Mouse (Mus musculus) monocyte, adult 2 months (primary cell): ENCODE results near the gene Atp11a.

Source experiments
- DNase-seq, 2 experiments: peaks; one replicate each; pipeline ENCODE4 v3.0.0; 2022; ENCODE audit warnings: low spot score in 2 of 2, low read depth in 1 of 2

The Atp11a gene

DNA sequence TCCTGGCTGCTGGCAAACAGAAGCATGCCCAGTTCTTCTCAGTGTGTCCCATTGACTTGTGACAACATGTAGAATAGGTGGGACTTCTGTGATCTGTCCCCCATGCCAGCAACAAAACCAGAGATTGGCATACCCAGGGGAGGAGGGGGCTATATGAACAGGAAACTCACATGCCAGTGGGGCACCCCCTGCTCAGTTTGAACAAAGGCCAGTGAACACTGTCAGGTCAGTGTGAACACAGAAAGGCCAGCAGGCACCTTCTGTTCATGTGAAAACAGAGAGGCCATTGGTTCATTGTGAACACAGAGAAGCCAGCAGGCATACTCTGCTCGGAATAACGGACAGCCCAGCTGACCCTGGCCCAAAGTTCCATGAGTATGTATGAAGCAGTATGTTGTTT, 52.7 kb downstream of the Atp11a start:
- DNase-seq, result no peak

DNA sequence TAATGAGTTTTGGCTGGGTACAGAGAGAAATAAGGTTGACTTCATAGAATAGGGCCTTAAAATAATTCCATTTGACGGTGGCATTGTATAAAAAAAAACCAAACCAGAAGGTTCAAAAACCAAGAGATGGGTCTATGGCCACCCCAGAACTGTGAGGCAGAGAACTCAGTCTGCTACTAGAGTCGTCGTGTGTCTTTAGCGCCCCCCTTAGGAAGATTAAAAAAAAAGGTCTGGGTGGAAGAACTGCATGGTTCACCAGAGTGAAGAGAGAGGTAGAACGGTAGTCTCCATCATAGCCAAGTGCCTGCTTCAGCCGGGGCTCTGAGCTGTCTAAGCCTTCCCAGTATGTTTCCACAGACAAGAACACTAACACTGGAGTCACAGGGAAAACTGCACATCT, 54.4 kb downstream of the Atp11a start:
- DNase-seq, result no peak

DNA sequence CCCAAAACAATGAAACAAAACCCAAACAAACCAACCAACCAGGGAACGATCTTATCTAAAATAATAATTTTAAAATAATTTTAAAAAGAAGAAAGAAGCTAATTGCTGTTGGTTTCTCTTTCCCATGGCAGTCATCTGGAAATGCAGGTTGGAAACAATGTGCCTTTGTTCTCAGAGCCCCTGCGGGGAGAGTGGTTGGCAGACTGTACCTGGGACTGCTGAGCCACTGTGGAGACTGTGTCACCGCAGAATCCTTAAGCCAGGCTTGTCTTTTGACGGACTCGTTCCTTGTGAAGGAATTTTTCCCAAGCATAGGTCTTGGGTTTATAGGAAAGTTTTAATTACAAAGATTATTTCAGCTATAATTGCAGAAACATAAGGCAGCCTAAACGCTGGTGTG, 59.6 kb downstream of the Atp11a start:
- DNase-seq, result no peak

DNA sequence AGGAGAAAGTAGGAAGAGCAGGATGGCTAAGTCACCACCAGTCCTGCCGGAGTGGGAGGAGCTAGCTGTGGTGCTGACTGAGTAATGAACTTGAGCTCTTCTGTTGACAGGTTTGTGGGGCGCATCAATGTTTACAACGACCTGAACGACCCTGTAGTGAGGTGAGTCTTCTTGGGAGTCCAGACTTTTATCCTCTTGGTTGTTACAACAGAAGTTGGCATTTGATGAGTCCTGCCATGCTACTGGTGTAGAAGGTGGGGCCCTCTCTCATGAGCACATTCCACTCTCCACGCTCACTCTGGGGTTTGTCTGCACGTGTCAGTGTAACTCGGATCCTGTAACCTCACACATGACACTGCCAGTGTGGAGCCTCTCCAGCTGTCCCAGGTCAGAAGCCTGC, 66.1 kb downstream of the Atp11a start:
- DNase-seq, result no peak

DNA sequence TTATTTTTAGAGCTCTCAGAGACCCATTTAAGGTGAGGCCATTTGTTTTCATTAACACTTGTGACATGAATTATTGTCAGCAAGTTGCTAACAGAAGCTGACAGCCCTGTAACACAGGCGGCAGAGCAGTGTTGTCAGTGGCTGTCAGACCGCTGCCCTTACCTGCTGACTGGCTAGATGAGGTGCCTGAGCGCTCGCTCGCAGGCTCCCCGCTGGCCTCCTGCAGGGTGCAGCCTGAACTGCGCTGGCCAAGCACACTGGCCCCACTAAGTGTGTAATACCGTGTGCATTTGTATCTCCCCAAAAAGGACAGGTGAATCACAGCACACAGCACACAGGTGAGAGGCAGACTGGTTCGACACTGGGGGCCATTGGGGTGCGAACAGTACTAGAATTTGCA, 67.7 kb downstream of the Atp11a start:
- DNase-seq, result no peak

DNA sequence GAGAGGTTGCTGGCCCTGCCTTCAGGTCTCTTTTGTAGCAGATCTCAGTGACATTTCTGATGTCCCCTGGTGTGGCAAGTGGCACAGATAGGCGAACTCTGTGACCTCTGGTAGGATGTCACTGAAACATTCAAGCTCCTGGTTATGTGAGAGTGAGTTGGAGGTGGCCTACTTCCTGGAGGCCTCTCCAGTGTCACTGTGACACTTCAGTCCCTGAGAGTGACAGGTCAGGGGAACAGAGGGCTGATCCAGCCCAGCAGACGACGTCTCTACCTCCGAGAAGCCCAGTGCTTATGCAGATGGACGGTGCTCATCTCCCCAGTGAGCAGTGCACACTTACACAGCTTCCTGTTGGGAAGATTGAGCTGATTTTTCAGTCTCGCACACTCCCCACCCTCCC, 68.4 kb downstream of the Atp11a start:
- DNase-seq, result no peak

DNA sequence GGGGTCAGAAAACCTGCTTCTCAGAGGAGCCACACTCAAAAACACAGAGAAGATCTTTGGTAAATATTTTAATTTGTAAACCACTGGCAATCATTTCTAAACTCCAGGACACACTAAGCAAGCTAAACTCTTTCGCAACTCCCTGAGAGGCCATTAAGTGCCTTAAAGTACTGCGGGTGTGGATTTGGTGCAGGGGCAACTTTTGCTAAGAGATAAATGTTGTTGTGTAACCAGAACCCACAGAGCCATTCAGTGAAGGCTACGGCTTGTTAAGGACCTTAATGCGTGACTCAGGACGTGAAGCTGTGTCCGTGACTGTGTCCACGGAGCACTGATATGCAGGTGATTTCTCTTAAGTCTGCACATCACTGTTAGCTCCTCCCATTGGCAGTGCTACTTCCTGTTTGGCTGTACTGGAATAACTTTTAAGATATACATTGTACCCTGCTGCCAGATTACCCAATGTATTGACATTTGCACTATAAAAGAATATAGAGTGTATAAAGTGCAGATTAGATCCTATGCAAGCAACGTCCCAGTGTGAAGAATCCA, 68.9 kb downstream of the Atp11a start:
- no peak for DNase-seq

DNA sequence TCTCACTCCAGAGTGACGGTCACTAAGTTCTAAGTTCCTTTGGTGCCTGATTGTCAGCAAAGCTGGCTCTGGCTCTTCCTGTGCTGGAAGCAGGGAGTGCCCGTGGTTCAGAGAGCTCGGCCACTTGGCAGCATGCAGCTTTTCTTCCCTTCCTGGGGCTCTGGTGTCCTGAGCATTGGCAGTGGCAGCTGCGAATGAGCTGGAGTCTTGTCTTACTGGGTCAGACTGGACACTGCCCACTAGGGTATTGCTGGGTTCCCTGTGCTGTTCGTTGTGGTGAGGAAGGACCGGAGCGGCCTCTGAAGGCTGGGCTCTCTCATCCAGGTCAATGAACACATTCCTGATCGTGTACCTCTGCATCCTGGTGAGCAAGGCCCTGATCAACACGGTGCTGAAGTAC, 70.3 kb downstream of the Atp11a start:
- no peak for DNase-seq

DNA sequence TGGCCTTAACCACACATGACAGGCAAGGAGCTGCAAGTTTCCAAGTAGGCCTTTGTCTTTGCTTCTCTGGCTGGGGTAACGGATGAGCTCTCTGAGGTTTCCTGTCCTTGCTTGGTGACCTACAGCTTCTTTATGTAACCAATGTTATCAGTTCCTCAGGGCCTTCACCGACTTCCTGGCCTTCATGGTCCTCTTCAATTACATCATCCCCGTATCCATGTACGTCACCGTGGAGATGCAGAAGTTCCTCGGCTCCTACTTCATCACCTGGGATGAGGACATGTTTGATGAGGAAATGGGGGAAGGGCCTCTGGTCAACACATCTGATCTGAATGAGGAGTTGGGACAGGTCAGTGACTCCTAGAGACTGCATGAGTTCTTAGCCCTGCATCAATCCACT, 71.5 kb downstream of the Atp11a start:
- no peak for DNase-seq

DNA sequence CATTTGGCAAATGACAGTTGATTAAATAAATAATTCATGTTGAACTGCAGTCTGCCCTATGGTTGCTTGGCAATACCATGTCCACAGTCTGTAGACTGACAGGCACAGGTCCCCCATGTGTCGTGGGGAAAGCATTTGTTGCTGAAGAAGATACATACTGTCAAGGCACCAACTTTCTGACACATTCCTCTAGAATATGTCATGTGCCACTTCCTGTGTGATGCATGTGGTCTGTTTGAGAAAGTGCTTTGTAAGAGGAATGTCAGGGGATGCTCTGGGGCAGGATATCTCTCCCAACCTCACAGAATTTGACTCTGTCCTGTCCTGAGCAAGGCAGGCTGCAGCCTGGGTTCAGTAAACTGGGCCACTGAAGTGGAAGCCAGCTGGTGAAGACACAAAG, 72.6 kb downstream of the Atp11a start:
- no peak for DNase-seq

DNA sequence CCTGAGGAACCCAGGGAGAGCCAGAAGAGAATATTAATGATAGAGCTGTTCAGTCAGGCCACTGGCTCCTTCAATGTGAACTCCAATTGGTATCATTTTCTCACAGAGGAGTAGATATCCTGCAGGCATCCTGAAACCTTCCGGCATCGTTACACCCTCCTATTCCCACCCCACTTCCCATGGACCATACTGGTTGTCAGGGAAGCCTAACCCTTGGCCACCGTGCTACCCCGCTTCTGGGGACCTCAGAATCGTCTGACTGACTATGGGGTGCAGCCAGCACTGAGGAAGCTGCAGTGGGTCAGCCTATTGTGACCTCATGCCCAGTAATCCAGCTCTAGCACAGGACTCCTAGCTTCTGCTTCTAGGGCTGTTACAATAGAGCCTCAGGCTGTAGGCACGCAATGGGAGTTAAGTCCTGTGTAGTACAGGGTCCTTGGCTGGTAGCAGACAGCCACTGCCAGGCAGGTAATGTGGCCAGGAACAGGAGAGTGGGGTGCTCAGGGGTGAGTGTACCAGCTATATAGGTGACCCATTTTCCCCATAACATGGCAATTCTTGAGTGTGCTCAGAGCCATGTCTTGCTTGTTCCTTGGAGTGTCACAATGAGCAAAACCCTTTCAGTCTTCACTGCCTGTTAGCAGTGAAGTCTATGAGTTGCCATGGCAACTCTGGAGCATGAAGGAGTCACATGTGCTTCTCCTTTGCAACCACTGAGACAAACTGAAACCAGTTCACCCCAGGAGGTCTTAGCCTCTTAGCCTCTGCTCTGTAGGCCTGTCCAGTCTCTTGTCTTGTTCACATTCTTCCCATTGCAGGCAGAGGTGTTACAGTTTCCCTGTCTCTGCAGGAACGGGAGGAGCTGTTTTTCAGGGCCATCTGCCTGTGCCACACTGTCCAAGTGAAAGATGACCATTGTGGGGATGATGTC, 75.1 kb downstream of the Atp11a start:
- DNase-seq, result no peak

DNA sequence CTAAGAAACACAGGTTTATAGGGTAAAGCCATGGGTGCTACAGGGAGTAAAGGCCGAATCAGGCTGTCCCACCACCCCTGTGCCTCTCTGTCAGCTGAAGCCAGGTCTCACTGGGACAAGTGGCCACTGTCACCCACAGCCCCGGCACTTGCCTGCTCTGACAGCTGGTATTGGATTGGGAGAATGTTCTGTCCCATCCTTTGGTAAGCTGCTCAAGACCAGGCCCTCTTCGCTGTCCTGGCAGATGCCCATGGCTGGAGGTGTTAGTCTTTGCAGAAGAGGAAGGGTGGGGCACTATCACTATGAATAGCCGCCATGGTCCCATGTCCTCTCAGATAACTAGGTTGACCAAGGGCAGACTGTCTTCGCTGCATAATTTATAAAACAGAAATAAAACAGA, 76.8 kb downstream of the Atp11a start:
- DNase-seq, result no peak

DNA sequence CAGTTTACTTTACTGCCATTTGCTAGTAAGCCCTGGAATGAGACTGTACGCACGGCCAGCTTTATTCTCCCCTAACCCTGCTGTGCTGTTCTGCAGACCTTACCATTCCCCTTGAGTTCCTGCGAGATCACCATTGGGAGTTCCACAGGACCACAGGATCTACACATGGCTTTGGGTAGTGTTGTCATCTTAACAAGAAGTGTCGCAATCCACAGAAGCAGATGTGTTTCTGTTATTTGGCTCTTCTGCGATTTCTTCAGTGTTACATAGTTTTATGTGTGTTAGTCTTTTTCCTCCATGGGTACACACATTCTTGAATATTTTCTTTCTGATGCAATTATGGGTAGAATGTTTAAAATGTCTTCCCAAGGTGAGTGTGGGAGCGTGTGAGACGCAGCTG, 84.0 kb downstream of the Atp11a start:
- no peak for DNase-seq

DNA sequence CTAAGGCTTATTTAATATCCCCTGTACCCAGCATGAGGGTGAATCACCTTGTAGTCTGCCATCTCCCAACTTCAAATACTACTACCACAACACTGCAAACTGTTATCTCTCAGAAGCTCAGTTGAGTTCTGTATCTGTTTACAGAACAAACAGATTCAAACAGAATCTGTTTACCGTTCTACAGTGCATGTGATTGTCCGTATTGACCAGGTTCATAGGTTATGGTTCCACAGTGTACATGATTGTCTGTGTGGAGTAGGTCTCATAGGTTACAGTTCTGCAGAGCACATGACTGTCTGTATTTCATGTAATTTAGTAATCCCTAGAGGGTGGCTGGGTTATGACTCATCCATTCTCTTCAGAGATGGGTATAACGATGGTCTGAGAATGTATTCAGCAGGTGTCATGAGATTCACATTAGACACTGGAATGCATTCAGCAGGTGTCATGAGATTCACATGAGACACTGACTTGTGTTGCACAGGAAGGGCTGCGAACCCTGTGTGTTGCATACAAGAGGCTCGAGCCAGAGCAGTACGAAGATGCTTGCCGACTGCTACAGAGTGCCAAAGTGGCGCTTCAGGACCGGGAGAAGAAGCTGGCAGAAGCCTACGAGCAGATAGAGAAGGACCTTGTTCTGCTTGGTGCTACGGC, 85.7 kb downstream of the Atp11a start:
- DNase-seq, result no peak

DNA sequence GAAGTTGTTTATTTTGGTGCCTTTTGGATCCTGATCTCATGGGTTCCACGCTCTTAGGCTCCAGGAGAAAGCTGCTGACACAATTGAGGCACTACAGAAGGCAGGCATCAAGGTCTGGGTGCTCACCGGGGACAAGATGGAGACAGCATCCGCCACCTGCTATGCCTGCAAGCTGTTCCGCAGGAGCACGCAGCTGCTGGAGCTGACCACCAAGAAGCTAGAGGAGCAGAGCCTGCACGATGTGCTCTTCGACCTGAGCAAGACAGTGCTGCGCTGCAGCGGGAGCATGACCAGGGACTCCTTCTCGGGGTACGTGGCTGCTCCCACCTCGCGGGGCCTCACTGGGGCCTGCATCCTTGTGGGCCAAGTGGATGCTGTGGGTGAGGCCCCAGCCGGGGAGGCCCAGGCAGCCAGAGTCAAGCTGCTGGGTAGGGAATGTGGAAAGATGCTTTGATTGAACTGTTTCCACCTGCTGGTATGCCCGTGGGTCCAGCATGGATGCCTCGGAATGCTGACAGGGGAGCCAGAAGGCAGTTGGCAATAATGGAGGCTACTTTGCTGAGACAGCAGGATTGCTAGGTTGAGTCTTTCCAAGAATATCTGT, 87.6 kb downstream of the Atp11a start:
- no peak for DNase-seq

DNA sequence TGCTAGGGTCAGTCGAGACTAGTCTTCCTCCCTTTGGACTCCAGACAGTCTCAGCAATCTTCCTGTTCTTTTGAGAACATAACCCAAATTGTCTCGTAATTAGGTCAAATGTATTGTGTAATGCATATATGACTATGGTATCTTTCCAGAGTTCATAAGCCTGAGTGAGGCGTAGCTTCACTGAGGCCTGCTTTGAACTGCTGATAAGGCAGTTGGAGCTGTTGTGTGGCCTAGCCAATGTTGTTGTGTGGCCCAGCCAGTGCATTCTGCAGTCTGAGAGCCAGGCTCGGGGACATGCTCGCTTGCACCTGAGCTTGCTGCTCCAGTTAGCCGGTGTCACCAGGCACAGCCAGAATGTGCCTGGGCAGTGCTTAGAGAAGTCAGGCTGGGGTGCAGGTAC, 89.6 kb downstream of the Atp11a start:
- no peak for DNase-seq

DNA sequence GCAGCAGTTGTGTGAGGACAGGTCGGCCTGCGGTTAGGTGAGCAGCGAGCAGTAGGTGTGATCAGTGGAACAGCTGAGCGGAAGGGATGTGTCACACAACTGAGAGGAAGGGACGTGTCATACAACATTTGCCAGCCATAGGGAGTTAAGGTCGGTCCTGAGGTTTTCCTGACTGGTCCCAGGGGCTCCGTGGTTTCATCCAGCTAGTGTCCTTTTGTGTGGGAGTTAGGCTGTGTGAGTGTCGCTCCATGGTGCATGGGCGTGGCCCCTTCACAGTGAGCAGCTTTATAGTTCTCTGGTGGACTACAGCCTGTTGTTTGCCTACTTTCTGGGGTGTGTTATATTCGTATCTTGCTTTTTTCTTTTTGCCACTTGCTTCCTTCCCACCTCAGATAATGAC, 94.4 kb downstream of the Atp11a start:
- no peak for DNase-seq

DNA sequence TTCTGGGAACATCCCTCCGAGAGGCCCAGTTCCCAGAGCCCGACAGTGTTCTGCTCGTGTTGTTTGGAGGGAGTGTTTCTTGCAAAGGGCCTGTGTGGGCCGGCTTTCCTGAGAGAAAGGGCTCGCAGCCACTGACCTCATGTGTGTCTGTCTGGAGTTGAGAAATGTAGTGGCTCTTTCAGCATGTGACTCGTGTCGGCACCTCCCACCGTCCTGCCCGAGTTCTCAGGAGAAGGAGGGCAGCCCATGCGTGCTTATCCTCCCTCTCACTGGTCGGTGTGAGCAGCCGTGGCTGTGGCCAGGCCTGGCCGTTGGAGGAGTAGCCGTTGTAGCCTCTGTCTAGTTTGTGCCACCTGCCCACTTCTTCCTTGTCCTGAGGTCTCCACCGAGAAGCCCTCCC, 99.2 kb downstream of the Atp11a start:
- no peak for DNase-seq

DNA sequence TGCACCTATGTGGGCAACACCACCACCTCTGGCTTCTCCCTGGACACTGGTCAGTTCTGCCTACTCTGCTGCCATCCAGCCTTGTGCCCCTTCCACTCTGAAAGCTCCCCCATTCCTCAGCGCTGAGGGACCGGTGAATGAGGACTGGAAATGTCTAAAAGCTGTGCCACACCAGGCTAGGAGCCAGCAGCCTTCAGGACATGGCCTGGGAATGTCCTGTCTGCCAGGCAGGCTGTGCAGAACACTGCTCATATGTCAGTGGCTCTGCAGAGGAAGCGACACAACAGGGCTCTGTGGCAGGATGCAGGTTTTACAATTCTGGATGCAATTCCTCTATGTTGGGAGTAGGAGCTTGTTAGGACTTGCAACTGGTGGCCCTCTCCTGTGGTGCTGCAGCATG, 106.2 kb downstream of the Atp11a start:
- DNase-seq, result no peak

DNA sequence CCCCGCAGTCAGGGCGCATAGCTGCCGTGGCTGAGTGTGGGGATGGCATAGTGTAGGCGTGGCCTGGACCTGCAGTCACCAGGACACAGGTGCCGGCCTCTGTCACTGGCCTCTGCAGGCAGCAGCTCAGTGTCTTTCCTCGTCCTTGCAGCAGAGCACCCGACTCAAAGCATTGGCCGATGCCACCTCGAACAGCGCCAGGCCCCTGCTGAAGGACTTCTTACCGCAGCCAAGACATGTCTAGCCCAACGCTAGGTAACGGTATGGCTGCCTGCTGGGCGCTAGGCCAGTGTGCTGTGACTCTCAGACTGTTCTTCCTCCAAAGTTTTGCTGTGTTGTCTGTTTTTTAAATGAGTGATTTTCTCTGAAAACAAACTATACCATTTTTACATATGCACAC, 106.8 kb downstream of the Atp11a start:
- DNase-seq, result no peak

DNA sequence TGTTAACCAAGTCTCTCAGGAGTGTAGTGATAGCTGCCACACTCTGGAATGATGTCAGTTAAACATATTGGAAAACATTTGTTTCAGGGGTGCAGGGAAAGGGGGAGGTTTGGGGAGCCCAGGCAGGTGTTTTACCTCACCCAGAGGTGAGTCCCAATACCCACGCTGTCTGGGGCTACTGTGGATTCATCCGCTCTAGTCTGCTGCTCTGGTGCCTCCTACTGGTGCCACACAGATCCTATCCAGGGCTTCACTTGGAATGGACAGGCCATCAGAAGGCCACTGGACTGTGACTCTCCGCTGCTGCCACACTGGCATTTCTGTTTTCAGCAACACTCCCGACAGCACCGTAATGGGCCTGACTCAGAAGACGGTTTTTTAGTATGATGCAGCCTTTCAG, 109.0 kb downstream of the Atp11a start:
- DNase-seq, result no peak

DNA sequence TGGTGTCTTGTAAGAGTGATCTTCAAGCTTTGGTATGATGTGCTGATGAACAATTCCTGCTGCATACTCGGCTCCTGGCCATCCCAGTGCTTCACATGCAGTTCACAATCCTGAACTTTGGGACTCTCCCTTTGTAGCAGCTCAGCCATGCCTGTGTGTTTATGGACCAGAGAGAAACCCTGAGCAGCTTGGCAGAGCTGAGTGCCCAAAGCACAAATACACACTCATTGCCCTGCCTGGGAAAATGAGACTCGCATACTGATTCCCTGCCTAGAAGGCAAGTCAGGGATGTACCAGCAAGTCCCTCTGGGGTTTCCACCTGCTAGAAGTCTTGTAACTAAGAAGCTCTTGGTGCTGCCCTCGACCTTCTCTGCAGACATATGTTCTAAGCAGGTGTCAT, 112.8 kb downstream of the Atp11a start:
- DNase-seq, result no peak
